Mouse (Mus musculus) heart, adult 9 months (tissue): Measurements from ENCODE around the gene Smim6.

Experiments used
- DNase-seq, 2 experiments: peaks; one replicate each; pipeline ENCODE4 v3.0.0; 2022; ENCODE audit warnings: low spot score in 2 of 2

The Smim6 gene

DNA sequence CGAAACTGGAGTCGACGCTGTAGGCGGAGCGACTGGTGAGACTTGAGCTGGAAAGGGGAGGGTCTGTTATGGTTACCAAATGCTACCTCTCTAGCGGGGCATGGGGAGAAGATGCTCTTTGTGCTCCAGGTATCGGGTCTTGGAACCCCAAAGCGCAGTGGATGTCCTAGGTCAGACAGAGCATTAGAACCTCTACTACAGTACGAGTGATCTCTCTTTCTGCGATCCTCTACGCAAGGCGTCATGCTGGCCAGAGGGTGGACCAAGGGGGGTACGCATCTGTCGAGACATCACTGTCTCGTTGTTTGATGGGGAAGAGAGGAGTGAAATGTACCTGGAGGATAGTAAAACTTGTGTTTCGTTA, 21.9 kb downstream of the Smim6 start:
- no peak for DNase-seq

GRCm38 (mm10) chr11:115939690-115940329, 28.0 kb downstream of the Smim6 start:
- peak in 1 of 2 experiments; percentile 68 for DNase-seq

DNA sequence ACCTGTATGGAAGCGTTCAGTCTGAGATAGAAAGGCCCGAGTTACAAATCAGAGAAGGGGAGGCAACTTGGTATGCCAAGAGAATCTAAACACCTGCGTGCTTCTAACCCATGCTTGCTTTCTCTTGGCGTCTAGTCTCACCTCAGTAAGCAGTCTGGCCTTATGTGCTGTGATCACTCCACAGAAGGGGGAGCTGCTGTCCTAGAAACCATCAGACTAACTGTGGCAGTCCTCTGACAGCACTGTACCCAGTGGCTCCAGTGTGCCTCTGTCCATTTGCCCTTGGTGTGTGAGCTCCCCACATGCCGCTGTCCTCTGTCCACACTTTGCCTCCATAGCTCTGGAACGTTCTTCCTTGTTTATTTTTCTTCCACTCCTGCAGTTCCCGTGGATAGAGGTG, 30.2 kb downstream of the Smim6 start:
- DNase-seq, result no peak

DNA sequence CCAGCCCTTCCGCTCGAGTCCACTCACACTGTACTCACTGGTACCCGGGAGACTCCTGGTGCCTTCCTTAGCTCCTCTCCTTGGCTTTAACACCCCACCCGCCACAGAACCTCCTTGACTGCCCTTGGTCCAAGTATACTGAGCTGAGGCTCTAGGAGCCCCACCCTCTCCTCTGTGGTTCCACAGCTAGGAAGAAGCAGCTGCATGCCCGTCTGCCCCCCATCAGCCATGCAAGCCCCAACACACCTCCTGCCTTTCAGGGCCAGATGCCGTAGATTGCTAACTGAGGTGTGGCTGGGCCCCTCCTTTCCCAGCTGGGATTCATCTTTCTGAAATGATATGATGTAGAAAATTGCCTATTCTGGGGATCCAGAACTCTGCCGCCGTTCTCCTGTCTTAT, 33.4 kb downstream of the Smim6 start:
- no peak for DNase-seq

DNA sequence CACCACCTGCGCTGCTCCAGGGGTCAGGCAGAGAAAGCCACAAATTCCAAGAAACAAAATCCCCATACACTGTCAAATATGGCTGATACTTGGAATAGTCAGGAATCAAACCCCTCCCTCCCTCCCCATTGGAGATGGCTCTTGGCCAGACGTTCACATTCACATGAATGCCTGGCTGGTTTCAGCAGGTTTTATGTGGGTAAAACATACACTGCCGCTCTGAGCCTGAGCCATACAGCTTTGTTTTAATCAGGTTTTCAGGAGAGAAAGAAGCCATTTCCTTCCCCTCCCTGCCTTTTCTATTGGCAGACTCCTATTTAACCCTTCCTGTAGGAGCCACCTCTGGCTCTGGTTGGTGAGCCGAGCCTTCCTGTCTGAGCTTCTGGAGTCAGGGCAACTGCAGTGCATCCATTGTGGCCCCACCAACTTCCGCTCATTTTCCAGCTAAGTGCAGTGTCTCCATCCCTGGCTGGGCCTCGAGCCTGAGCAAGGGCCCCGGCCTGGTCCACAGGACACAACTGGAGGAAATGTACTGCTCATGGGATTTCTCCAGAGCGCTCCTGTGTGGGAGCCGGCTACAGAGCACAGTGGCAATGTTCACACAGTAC, 34.5 kb downstream of the Smim6 start:
- no peak for DNase-seq

DNA sequence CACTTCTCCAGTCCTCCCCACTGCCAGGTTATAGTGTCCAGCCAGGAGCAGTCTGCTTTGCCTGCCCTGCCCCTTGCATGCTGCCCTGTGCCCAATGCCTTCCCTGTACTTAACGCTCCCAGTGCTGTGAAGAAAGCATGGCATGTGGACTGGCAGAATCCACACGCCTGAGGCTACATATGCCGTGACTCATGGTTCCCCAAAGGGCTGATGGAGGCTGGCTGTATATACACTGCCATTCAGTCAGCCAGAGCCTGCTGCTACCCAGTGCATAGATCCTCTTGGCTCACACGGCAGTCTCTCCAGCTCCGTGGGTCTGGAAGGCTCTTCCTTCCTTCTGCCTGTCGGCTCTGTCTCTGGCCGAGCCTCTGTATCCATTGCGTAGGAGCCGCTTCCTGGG, 36.5 kb downstream of the Smim6 start:
- no peak for DNase-seq

GRCm38 (mm10) chr11:115950719-115951118, 38.9 kb downstream of the Smim6 start:
- DNase-seq, result no peak

DNA sequence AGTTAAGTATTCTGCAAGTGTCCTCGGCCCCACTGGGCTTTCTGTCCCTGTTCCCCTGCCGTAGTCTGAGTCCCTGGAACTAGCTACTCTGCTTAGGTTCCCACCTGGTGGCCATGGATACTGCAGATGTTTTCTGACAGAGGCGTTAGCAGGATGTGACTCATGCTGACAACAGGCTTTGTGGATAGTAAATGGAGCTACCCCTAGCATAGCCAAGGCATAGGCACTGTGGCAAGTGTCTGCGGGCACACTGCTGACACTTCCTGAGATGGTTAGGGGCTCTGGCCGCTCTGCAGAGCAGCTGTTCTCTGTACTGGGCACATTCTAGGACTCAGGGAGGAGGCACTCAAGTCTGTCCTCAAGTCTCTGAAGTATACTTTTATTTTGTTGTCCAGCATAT, 42.9 kb downstream of the Smim6 start:
- DNase-seq, result no peak

DNA sequence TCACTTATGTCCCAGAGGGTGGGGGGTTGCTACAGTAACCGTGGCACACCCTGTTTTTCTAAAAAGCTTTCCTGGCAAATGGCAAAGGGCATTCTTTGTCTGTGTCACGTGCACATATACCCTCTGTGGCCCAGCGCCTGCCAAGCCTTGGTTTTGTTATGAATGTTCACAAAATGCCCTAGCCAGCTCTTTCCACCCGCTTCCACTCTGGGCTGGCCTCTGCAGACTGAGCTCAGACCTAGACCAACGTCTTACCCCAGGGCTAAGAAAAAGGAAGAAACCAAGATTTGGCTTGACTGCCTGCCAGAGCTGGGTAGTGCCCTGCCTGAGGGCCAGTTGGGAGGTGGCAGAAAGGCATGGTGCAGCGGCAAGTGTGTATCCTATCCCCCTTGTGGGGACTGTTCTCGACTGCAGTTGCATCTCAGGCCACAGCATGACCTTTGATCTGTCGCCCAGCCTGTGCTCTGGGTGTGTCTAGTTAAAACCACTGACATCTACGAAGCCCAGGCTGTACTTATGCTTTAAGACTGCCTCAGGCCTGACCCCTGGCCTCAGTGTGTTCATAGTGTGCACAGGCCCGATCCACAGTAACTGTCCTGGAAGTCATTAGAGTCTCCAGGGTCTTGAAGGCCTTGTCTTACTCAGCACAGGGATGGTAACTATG, 43.5 kb downstream of the Smim6 start:
- peak in 1 of 2 experiments; percentile 61 for DNase-seq

DNA sequence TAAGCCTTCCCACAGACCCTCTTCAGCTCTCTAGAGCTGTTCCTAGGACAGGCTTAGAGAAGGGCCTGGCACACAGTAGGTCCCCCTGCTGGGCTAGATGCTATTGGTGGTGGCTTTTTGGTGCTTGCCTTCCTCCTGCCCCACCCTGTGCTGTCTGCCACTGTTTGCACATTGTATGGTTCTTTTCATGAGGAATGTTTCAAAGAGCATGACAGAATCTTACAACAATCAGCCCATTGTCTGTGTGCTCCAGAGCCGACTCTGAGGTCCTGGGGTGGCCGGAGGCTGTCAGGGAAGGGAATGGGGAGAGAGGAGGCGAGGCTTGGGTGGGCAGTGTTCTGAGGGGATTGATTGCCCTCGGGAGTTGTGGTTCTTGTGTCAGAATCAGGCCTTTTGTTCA, 44.6 kb downstream of the Smim6 start:
- no peak for DNase-seq

DNA sequence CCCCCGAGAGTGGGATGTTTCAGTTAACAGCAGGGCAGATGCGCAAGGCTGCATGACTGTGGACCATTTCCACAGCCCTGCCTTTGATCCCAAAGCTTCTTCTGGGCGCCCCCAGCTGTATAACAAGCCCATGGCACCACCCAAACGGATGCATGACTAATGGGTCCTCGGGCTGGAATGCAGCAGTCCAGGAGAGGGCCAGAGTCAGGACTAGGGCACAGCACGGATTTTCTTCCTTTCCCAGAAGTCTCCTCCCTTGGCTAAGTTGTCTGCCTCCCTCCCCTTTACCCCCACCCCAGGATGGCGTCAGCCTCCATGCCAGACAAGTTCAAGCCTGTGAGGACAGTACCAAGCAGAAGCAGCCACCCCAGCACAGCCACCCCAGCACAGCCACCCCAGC, 46.2 kb downstream of the Smim6 start:
- DNase-seq, result no peak

DNA sequence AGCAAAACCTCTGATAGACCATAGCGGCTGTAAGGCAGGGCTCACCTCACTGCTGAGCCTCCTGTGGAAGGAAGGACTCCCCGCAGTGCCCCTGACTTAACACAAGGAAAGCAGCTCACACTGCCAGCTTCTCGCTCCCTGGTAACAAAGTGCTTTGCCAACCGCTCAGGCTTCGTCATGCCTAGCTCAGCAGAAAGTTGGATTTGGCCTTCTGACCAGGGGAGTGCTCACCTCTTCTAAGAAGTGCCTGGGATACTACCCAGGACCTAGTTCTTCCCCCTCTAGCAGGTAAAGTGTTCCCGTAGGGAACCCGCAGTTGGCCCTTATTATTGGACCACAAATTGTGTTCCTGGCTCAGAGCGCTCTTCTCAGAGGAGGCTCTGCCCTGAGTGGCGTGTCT, 47.2 kb downstream of the Smim6 start:
- no peak for DNase-seq

DNA sequence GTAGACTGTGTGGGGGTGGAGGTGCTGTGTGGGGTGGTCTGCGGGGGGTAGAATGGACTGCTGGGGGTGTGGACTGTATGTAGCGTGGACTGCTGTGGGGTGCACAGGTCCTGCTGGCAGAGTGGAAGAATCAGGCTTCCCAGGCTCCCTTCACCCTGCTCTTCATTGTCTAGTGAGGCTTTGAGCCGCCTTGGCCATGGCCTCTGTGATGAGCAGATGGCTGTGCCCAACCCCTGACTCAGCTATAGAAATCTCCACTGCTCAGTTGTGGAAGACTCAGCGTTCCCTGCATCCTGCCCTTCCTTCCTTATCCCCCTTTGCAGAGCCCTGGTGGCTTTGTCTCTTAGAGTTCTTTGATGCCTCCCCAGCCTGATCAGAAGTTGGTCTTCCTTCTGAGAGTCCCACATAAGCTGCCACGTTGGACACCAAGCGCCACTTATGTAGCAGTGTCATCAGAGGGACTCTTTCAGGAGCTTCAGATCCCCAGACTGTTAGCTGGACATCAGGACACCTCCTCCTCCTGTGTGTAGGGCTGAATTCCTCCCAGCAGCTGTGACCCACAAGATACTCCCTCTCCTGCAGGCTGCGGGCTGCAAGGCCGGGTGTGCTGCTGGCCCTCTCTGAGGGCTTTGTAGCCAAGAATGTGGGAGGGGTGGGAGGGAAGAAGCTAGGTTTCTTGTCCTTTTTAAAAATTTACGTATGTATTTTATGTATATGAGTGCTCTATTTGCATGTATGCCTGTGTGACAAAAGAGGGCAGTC, 51.0 kb downstream of the Smim6 start:
- no peak for DNase-seq
